Mouse (Mus musculus) kidney, adult 9 months (tissue): Measurements from ENCODE around the gene Nlrp10.

Experiments
- DNase-seq: peaks from one replicate; pipeline ENCODE4 v3.0.0; 2022

Nlrp10 gene

DNA sequence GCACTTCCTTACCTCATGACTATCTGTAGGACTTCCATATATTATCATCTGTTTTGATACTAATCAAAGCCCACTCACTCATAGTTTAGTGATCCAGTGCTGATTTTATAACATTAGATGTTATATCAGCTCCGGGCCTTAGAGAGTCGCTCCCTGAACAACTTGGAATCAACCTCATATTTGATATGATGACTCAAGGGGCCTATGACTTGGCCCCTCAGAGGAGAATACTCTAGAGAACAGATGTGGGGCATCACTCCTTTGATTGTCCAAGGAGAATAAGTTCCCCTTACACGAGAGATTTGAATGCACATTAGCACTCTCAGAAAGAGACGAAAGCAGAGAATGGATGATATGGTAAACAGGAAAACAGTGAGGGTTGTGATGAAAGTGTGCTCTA, 45.1 kb downstream of the Nlrp10 start, which contains the start of gene Olfr518:
Olfr518 (minus strand) TSS at position 101 of the 400 bp plus-strand sequence.
- DNase-seq, result no peak

DNA sequence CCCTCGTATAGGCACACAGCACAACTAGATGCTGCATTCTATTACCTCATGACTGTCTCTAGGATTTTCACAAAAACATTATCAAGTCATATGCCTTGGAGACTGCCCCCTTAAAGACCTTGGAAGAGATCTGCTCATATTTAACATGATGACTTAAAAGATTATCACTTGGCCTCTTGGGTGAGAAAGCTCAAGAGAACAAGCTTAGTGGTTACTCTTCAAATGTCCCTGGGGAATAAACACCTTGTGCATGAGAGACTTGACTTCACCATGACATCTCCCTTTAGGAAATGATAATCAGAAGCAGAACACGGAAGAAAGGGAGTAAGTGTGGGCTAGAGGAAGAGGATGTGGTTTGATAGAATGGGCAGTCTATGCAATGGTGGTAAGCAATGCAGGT, 57.7 kb downstream of the Nlrp10 start, which contains the start of gene Olfr517:
Olfr517 (minus strand) TSS at position 101 of the 400 bp plus-strand sequence.
- DNase-seq, result no peak
